Mouse (Mus musculus): ENCODE results near the gene Dcps.

DNA sequence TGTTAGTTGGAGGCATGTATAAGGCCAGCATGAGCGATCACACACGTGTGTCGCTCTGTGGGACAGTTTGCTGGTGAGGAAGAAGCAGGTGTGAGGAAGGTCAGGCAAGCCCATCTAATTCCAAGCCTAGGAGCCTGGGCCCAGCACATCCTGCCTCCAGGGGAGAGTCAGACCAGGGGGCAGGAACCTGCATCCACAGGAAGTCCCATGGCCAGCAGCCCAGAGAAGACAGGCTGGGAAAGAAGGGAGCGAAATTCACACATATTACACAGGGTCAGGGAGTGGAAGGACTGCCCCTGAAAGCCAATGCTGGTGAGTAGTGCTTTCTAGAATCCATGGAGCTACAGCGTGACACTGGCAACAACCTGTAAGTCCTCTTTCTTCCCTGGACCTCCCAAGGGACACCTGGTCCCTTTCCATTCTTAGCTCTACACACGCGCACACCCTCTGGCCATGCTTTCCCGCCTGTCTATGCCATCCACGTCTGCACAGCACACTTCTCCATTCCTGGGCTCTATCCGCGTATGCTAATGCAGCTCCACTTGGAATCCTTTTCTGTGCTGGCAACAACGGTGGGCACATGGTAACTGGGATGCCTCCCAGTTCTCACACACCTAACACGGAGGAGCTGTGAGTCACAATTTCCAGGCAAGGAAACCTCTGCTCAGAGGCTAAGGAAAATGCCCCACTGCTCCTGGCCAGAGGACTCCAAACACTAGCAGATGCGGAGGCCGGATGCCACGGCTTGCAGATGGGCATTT lies 44.0 kb downstream of the Dcps start:
- no peak for TF ChIP-seq CTCF (IDR thresholded peaks at IDR 0.05; ENCODE audit: low read depth)
- TF ChIP-seq EP300 (IDR thresholded peaks at IDR 0.05; ENCODE audit: low read depth): no peak
